Mouse (Mus musculus) liver, embryonic 14.5 days (tissue): Measurements from ENCODE around the gene Nhlh2.

Experiments
- CTCF ChIP-seq: IDR thresholded peaks from 2 replicates; pipeline ENCODE4 v1.5.1; 2016; ENCODE audit warnings: antibody characterized with exemption, low read depth, control low read depth
- EP300 ChIP-seq: IDR thresholded peaks from 2 replicates; pipeline ENCODE4 v1.6.1; 2016; ENCODE audit warnings: antibody characterized with exemption, low read depth

DNA sequence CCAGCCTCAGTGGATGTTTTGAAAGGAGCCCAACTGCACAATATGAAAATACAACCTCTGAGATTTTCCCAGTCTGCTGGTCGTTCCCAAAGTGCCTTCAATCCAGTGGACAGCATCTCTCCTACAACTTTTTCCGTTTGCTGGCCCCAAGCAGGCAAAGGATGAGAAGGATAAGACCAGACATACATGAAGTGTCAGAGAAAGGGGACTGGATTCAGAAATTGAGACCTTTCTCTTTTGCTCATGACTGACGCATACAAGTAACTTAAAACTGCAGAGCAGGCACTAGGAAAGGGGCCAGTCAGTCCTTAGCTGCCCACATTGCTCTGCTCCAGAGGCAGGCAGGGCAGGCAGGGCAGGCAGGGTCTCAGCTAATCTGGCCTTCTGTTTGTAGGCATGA lies 19.7 kb upstream of the Nhlh2 start:
- TF ChIP-seq EP300 = no peak
- no peak for TF ChIP-seq CTCF
